Mouse (Mus musculus) liver, embryonic 11.5 days (tissue): ENCODE measurements around the gene Cnot6l. TPM values are rescaled to one million over a fixed set of nuclear protein-coding genes. Genes with fewer than 3 reads are reported as not detected.

ENCODE experiments used
- ATAC-seq: fragments of 200-750 bp; cut with Nextera tagmentation; replicated peaks from 2 replicates; pipeline ENCODE4 v1.8.0; 2017; ENCODE audit warnings: moderate number of reproducible peaks, mild to moderate bottlenecking, moderate TSS enrichment, moderate library complexity; ENCODE audit not compliant: low FRiP score
- DNase-seq: peaks from one replicate; pipeline ENCODE4 v3.0.0-alpha.2; 2017; ENCODE audit warnings: low spot score
- H3K27ac ChIP-seq: fragments of 300-500 bp; sonication (generic); 2 replicates; pipeline ENCODE4 v1.5.1; 2014; ENCODE audit warnings: mild to moderate bottlenecking, low read depth, low read length, control low read depth
- H3K27me3 ChIP-seq: fragments of 300-500 bp; sonication (generic); replicated peaks from 2 replicates; pipeline ENCODE4 v1.6.1; 2014; ENCODE audit warnings: low read length, mixed read lengths; ENCODE audit not compliant: control insufficient read depth, insufficient read depth
- H3K36me3 ChIP-seq: fragments of 300-500 bp; sonication (generic); 2 replicates; pipeline ENCODE4 v1.6.1; 2014; ENCODE audit warnings: mild to moderate bottlenecking, low read length, moderate library complexity, mixed read lengths; ENCODE audit not compliant: control insufficient read depth, insufficient read depth
- H3K4me1 ChIP-seq: fragments of 300-500 bp; sonication (generic); replicated peaks from 2 replicates; pipeline ENCODE4 v1.6.1; 2014; ENCODE audit warnings: low read length, mixed read lengths; ENCODE audit not compliant: control insufficient read depth, insufficient read depth
- H3K4me2 ChIP-seq: fragments of 300-500 bp; sonication (generic); 2 replicates; pipeline ENCODE4 v1.6.1; 2014; ENCODE audit warnings: mild to moderate bottlenecking, control low read depth, moderate library complexity
- H3K4me3 ChIP-seq: fragments of 300-500 bp; sonication (generic); 2 replicates; pipeline ENCODE4 v1.5.1; 2014; ENCODE audit warnings: low read depth, low read length, control low read depth
- H3K9ac ChIP-seq: fragments of 300-500 bp; sonication (generic); 2 replicates; pipeline ENCODE4 v1.6.1; 2014; ENCODE audit warnings: low read depth, low read length, control low read depth
- H3K9me3 ChIP-seq: fragments of 300-500 bp; sonication (generic); 2 replicates; pipeline ENCODE4 v1.6.1; 2016; ENCODE audit warnings: low read length, inconsistent platforms, mixed read lengths; ENCODE audit not compliant: control insufficient read depth
- WGBS: fragments of 180-500 bp; shearing (Covaris S2); extraction: QIAGEN DNeasy Blood & Tissue Kit; methylation state at CpG from one replicate; pipeline ENCODE4 v1.1.7; 2014; 5-methylcytosine and 5-hydroxymethylcytosine counted together
- polyA plus RNA-seq: library from polyadenylated mRNA; unstranded; fragments of >200 nt; fragmentation: Nextera tagmentation; extraction: Ambion mirVana; gene quantifications from 2 replicates; pipeline ENCODE4 v1.2.1, GENCODE M21; 2014

The Cnot6l gene
- polyA plus RNA-seq, 1 experiment from 2014 or later = 11.5 TPM

DNA sequence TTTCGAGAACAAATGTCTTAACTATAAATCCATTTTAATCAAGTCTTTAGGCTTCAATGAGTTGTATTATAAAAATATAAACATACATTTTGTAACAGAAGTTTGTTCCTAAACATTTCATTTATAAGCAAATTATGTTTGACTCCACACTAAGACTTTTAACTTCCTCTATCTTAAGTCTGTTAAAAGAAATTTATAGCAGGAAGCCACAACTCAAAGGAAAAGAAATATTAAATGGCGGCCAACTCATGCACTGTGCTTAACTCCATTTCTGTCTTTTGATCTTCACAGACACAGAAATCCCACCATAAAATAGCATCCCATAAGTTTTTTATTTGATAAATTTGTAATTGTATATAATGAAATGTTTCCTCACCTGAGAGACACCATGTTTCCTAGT, 33.3 kb downstream of the Cnot6l start:
- H3K4me3 ChIP-seq = no peak overlapping the region
- H3K36me3 ChIP-seq = 0 out of 2 replicates have a peak, but pooled peaks cover 2% of the 10 kb centered on the region
- no peak overlapping the region for H3K9ac ChIP-seq
- H3K4me1 ChIP-seq = 0 out of 2 replicates have a peak, but pooled peaks cover 2% of the 10 kb centered on the region
- H3K27me3 ChIP-seq = no peaks in the 10 kb centered on the region
- no peak overlapping the region for H3K4me2 ChIP-seq
- no peak for ATAC-seq
- DNase-seq = no peak
- H3K9me3 ChIP-seq = no peaks in the 10 kb centered on the region
- 92% methylated on average over 2 of the region's 2 CpGs for WGBS
- no peak overlapping the region for H3K27ac ChIP-seq

DNA sequence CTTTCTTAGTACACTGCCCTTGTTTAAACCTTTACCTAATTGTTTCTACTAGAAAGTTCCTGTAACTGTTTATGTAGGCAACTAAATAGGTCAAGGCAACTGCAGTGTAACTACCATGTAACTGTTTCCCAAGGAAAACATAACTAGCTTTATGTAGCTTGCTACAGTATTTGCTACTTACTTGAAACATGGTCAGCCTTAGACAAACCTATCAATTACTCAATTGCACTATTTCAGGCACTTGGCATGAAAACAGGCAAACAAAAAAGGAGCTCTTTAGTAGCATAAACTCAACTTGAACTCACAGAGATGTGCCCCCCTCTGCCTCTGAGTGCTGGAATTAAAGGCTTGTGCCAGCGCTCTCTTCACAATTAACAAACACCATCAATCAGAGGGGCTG, 37.1 kb downstream of the Cnot6l start:
- DNase-seq (no peak), ATAC-seq (no peak)
- no peak overlapping the region for H3K4me2 ChIP-seq
- no peak overlapping the region for H3K9ac ChIP-seq
- H3K9me3 ChIP-seq = no peaks in the 10 kb centered on the region
- WGBS = 90% methylated on average over 1 of the region's 1 CpGs
- H3K27me3 ChIP-seq = no peaks in the 10 kb centered on the region
- H3K36me3 ChIP-seq = no peaks in the 10 kb centered on the region
- H3K4me1 ChIP-seq = no peaks in the 10 kb centered on the region
- H3K27ac ChIP-seq = no peak overlapping the region
- H3K4me3 ChIP-seq = no peak overlapping the region

DNA sequence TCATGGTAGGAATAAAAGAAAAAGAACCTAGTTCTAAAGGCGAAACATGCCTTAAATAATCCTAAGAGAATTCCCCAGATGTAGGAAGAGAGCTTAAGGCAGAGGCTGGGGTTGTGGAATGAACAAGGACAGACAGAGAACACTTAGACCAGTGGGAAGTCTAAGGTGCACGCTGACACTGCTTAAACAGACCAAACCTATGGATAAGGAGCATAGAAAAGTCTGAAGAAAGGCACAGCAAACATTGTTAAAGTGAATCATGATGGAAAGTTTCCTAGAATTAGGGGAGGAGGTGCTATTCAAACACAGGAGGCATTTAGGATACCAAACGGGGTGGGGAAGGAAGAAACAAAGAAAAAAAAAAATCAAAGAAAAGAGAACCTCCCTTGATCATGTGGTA, 49.0 kb downstream of the Cnot6l start:
- Histone ChIP-seq H3K36me3 (0 out of 2 replicates have a peak, but pooled peaks cover 3% of the 10 kb centered on the region), H3K4me3 (no peak overlapping the region), H3K4me2 (no peak overlapping the region), H3K9me3 (no peaks in the 10 kb centered on the region), H3K9ac (no peak overlapping the region), H3K27me3 (no peaks in the 10 kb centered on the region), H3K4me1 (no peaks in the 10 kb centered on the region), H3K27ac (no peak overlapping the region)
- no peak for DNase-seq
- ATAC-seq = no peak
- 80% methylated on average over 3 of the region's 3 CpGs for WGBS

DNA sequence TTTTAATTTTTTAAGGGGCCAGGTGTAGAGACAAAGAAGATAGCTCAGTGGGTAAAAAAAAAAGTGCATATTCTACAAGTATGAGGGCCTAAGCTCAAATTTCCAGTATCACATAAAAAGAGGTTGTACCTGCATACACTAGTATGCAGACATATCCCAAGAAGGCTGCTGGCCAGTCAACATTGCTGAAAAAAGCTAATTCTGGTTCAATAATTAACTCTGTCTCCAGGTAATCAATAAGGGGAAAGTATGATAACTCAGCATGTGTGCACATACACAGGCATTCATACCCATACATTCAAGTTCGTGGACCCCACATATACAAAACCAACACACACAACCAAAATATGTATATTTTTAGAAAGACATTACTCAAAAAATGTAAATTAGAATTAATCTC, 59.3 kb downstream of the Cnot6l start:
- DNase-seq (no peak), ATAC-seq (no peak)
- WGBS = 87% methylated on average over 1 of the region's 1 CpGs
- no peak overlapping the region for H3K9ac ChIP-seq
- H3K4me2 ChIP-seq = no peak overlapping the region
- no peaks in the 10 kb centered on the region for H3K9me3 ChIP-seq
- H3K4me1 ChIP-seq = no peaks in the 10 kb centered on the region
- no peak overlapping the region for H3K4me3 ChIP-seq
- no peak overlapping the region for H3K27ac ChIP-seq
- H3K36me3 ChIP-seq = peaks cover 2% of the 10 kb centered on the region; the same call in 1 of the 2 replicates
- no peaks in the 10 kb centered on the region for H3K27me3 ChIP-seq

DNA sequence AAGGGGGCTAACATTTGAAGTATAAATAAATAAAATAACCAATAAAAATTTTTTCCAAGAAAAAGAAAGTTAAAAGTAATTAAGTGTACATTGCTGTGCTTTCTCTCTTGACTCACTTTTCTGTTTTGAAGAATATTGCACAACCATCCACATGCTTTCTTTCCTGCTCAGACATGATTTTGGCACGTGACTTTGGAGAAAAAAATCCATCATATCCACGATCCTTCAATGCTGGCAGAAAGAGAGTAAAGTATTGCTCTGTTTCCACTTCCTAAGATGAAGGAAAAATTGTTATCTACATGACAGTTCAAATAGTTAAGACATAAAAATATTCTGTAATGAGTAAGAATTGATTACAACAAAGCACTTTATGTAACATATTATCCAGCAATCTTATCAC, 72.5 kb downstream of the Cnot6l start:
- DNase-seq = no peak

DNA sequence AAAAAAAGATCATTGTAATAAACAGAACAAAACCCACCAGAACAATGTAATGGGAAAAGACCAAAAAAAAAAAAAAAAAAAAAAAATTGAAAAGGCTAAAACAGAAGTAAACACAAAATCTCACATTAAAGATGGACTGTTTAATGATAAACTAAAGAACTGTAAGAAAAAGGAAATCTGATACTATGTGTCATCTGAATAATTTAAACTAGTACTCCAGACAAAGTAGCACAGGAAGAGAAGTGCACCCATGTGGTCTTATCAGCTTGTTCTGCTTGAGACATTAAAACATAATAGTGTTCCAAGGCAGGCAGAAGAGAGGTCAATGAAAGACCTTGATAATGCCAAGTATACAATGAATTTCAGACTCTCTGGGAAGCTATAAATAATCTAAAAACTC, 78.6 kb downstream of the Cnot6l start:
- Histone ChIP-seq H3K9me3 (no peaks in the 10 kb centered on the region), H3K4me1 (no peaks in the 10 kb centered on the region), H3K27ac (no peak overlapping the region), H3K9ac (no peak overlapping the region), H3K4me3 (no peak overlapping the region), H3K27me3 (no peaks in the 10 kb centered on the region), H3K36me3 (0 out of 2 replicates have a peak, but pooled peaks cover 2% of the 10 kb centered on the region), H3K4me2 (no peak overlapping the region)
- ATAC-seq (no peak), DNase-seq (no peak)

More for the DNA sequence above, 72.5 kb downstream of the Cnot6l start:
- WGBS = 96% methylated on average over 2 of the region's 2 CpGs
- Histone ChIP-seq H3K27me3 (no peaks in the 10 kb centered on the region), H3K4me1 (no peaks in the 10 kb centered on the region), H3K9me3 (no peaks in the 10 kb centered on the region), H3K4me3 (no peak overlapping the region), H3K9ac (no peak overlapping the region), H3K27ac (no peak overlapping the region), H3K36me3 (no peaks in the 10 kb centered on the region), H3K4me2 (no peak overlapping the region)
- ATAC-seq = no peak

DNA sequence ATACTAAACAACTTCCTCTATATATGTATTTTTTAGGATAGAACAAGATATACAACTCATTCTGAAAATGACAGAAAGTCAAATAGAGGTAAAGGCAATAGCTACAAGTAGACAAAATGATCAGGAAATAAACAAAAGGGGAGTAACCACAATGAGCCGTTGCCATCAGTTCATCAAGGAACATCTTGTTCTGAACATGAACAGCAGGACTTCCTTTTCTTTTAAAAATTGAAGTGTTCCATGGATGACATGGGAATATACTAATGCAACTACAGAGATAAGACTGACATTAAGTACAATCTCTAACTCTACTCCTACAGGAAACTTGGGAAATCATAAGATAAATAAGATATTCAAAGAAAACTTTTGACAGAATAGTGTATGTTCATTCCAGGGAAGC, 84.9 kb downstream of the Cnot6l start:
- Histone ChIP-seq H3K4me2 (no peak overlapping the region), H3K4me3 (no peak overlapping the region), H3K9me3 (no peaks in the 10 kb centered on the region), H3K9ac (no peak overlapping the region), H3K4me1 (no peaks in the 10 kb centered on the region), H3K27ac (no peak overlapping the region), H3K27me3 (no peaks in the 10 kb centered on the region), H3K36me3 (peaks cover 4% of the 10 kb centered on the region; the same call in 1 of the 2 replicates)
- DNase-seq (no peak), ATAC-seq (no peak)
- WGBS = 63% methylated on average over 1 of the region's 1 CpGs

DNA sequence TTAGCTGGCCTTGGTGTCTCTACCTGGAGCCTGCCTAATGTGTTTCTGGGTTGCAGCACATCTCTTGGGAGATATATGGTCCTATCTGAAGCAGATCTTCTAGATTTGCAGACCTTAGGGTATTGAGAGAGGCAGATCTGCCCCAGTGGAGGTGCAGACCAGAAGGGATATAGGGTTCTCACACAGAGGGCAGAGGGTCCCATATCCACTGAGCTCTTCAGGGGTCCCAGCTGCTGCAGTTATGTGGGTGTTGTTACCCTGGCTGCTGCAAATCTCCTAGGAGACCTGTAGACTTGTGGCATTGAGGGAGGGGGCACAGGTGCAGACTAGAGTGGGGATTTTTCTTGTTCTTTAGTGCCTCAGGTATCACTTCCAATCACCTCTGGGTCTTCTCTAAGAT, 98.4 kb downstream of the Cnot6l start:
- H3K4me1 ChIP-seq = no peaks in the 10 kb centered on the region
- ATAC-seq = no peak
- H3K9me3 ChIP-seq = no peaks in the 10 kb centered on the region
- DNase-seq = no peak
- H3K27ac ChIP-seq = no peak overlapping the region
- no peaks in the 10 kb centered on the region for H3K36me3 ChIP-seq
- H3K9ac ChIP-seq = no peak overlapping the region
- H3K27me3 ChIP-seq = no peaks in the 10 kb centered on the region
- no peak overlapping the region for H3K4me3 ChIP-seq
- H3K4me2 ChIP-seq = no peak overlapping the region

DNA sequence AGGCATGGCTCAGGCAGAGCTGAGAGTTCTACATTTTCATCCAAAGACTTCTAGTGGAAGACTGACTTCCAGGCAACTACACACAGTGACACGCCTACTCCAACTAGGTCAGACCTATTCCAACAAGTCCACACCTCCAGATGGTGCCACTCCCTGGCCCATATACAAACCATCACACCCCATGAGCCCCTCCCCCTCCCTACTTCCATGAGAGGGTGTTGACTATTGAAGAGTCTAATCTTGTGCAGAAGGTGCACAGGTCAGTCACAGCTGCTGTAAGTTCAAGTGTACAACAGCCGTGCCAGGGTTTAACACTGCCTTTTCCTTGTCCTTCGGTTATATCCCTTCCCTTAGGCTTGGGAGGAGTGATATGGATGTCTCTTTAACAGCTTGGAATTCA, 121.5 kb downstream of the Cnot6l start:
- Histone ChIP-seq H3K4me1 (no peaks in the 10 kb centered on the region), H3K4me2 (no peak overlapping the region), H3K9me3 (no peaks in the 10 kb centered on the region), H3K27me3 (no peaks in the 10 kb centered on the region), H3K9ac (no peak overlapping the region), H3K27ac (no peak overlapping the region), H3K4me3 (no peak overlapping the region), H3K36me3 (no peaks in the 10 kb centered on the region)
- ATAC-seq (no peak), DNase-seq (no peak)
- 78% methylated on average over 3 of the region's 3 CpGs for WGBS
